Mouse (Mus musculus): Measurements from ENCODE around the gene H2-DMb2. TPM values are rescaled to one million over a fixed set of nuclear protein-coding genes. Genes with fewer than 3 reads are reported as not detected.

H2-DMb2 gene
- polyA plus RNA-seq, 1 experiment from 2014 or later, result 0.17 TPM

DNA sequence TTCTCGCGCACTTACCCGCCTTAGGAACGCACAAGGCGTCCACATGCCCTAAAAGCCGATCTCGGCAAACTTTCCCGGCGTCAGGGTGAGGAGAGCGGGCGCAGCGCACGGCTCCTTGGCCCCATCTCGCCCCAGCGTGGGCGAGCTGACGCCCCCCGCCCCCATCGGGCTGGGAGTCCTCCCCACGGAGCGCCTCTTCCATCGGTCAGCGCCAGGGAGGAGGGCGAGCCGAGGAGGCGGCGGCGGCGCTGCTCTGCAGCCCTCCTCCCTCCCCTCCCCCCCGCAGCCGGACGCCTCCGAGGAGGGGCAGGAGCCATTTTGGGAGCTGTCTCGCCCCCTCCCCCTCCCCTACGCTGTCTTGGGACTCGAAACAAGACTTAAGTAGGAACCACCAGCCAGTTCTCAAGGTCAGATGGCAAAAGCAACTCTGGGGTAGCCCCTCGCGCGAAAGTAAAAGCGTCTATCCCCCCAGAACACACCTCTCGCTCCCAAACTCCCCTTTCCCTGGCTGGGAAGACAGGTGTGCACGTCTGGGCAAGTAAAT is 22.9 kb upstream of the H2-DMb2 start:
- no peaks in the 10 kb centered on the region for H3K27me3 ChIP-seq (replicated peaks; ENCODE audit: low read depth, poor library complexity, severe bottlenecking)
- peaks cover 42% of the 10 kb centered on the region for H3K36me3 ChIP-seq (replicated peaks)
- H3K4me1 ChIP-seq, result peaks cover 29% of the 10 kb centered on the region
- WGBS, result under 1% methylated on average over 42 of the region's 42 CpGs
- no peaks in the 10 kb centered on the region for H3K9me3 ChIP-seq
- DNase-seq (ENCODE audit: low spot score), result peak; percentile 93
- peak overlapping the region; percentile 100 for H3K27ac ChIP-seq (replicated peaks)
- H3K4me3 ChIP-seq, result peak overlapping the region; percentile 99

DNA sequence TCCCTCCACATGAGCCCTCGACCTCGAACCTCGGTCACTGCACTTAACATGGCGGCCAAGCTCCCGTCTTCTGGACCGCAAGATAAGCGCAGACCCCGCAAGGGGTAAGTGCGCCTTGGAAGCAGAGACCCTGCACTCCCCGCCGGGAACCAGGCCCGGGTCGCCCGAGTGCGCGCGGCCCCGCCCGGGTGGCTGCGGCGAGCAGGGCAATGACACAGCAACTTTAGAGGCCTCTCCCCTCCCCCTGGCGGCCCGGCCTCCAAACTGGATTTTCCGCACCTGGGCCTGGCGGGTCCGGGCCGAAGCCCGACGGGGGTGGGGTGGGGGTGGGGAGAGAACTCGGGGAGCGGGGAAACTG is 22.3 kb upstream of the H2-DMb2 start:
- no peak for DNase-seq (ENCODE audit: low spot score)
- H3K4me3 ChIP-seq, result peak overlapping the region; percentile 99
- no peaks in the 10 kb centered on the region for H3K9me3 ChIP-seq
- peak overlapping the region; percentile 100 for H3K27ac ChIP-seq (replicated peaks)
- no peaks in the 10 kb centered on the region for H3K27me3 ChIP-seq (replicated peaks; ENCODE audit: low read depth, poor library complexity, severe bottlenecking)
- H3K4me1 ChIP-seq, result peaks cover 26% of the 10 kb centered on the region
- WGBS, result under 1% methylated on average over 31 of the region's 31 CpGs
- peaks cover 40% of the 10 kb centered on the region for H3K36me3 ChIP-seq (replicated peaks)

DNA sequence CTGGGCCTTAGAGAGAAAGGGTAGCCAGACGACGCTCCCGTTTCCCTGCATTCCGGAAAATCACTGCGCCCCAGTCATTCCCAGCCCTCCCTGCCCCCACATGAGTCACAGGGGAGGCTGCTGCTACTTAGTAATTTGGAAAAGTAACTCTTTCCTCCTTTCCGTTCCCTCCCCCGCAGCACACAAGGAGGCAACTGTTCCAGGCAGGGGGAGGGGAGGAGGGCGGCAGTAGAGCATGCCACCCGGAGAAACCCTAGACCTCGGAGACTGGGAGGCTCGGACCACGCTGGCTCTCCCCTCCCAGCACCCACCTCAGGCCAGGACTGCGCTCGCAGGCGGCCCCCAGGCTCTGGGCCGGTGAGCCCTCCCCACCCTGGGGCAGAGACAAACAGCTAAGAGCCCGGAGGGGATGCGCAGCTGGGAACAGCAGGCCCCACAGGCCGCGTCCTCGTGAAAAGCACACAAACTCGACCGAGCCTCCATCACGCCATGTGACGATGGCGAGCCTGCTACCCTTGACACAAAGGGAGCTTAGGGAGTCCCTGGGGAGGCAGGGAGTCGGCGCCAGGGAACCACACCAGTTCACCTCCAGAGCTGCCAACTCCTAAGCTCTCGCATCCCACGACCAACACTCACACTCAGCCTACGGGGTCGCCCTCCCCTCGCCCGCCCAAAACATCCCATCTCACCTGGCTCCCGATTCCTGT is 21.8 kb upstream of the H2-DMb2 start:
- peak; percentile 92 for DNase-seq (ENCODE audit: low spot score)
- Histone ChIP-seq H3K9me3 (no peaks in the 10 kb centered on the region), H3K36me3 (replicated peaks) (peaks cover 40% of the 10 kb centered on the region), H3K27me3 (replicated peaks; ENCODE audit: low read depth, poor library complexity, severe bottlenecking) (no peaks in the 10 kb centered on the region), H3K27ac (replicated peaks) (peak overlapping the region; percentile 100), H3K4me1 (peaks cover 24% of the 10 kb centered on the region), H3K4me3 (peak overlapping the region; percentile 99)
- under 1% methylated on average over 35 of the region's 35 CpGs for WGBS

DNA sequence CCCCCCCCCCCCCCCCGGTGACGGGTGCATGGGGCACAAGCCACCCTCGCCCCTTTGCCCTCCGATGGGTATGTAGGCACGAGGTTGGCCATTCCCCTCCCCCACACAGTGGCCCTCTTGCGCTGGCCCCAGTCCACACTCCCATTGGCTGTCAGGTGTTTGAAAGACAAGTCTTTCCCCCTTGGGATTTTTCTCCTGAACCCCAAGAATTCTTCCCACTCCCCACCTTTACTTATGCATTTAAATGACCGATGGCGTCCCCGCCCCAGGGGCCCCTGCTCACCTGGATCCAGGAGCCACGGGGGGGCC is 21.3 kb upstream of the H2-DMb2 start:
- H3K4me1 ChIP-seq, result peaks cover 24% of the 10 kb centered on the region
- no peaks in the 10 kb centered on the region for H3K27me3 ChIP-seq (replicated peaks; ENCODE audit: low read depth, poor library complexity, severe bottlenecking)
- peak overlapping the region; percentile 99 for H3K4me3 ChIP-seq
- peaks cover 39% of the 10 kb centered on the region for H3K36me3 ChIP-seq (replicated peaks)
- no peak for DNase-seq (ENCODE audit: low spot score)
- no peaks in the 10 kb centered on the region for H3K9me3 ChIP-seq
- peak overlapping the region; percentile 100 for H3K27ac ChIP-seq (replicated peaks)
- WGBS, result 2% methylated on average over 9 of the region's 10 CpGs

DNA sequence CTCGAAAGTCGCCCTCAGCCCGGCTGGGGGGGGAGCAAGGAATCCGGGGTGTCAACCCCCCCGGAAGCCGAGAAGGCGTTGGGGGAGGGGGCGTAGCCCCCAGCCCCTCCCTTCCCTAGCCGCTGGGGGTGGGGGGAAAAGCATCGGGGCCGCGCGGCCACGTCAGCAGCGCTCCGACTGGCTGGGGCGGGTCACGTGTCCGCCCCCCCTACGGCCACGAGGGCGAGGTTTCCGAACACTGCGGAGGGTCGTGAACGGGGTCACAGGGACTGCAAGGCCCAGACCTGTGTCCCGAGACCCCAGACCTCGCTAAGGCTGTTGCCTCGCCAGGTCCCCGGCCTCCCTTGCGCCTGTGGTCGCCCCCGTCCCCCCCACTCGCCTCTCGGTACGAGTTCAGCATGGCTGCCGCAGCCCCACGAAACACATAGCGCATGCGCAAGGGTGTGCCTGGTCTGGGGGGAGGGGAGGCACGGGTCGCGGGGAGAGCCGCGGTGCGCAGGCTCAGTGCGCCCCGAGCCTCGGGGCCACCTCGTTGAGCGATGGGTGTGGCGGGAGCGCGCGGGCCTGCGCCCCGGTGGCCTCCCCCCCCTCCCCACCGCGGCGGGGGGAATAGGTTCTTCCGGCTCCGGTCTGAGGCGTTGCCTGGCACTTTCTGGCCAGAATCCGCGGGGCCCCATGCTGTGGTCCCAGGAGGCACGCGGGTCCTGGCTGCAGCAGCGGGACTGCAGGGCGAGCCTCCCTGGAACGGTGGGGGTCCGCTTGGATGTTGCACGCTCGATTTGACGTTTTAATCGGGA is 20.7 kb upstream of the H2-DMb2 start, which contains the start of gene Brd2:
Gene Brd2 (minus strand): TSS at position 447 of the 797 bp plus-strand sequence.
- H3K9me3 ChIP-seq, result no peaks in the 10 kb centered on the region
- peaks cover 33% of the 10 kb centered on the region for H3K36me3 ChIP-seq (replicated peaks)
- peak within 1 kb of the TSS; percentile 99 for H3K4me3 ChIP-seq
- H3K27me3 ChIP-seq (replicated peaks; ENCODE audit: low read depth, poor library complexity, severe bottlenecking), result peaks cover 5% of the 10 kb centered on the region; the same call in 1 of the 2 replicates
- peaks cover 25% of the 10 kb centered on the region for H3K4me1 ChIP-seq
- DNase-seq (ENCODE audit: low spot score), result peak; percentile 98
- WGBS, result under 1% methylated on average over 74 of the region's 75 CpGs
- H3K27ac ChIP-seq (replicated peaks), result peak within 1 kb of the TSS; percentile 100

DNA sequence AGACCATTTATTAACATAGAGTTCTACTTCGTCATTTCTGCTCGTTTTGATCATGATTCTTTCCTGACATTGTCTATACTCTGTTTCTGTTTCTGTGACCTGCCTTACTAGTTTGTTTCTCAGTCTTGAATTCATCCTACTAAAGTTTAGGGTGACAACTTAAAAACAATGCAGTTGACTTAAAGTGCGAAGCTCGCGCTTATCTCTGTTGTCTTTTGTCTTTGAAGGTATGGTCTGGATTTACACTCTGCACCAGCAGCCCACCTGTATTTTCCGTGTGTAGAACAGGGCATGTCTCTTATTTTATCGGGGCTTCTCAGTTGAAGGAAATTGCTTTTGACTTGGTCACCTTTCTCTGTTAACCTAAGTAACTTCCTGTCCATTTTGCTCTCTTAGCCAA is 20.0 kb upstream of the H2-DMb2 start:
- WGBS, result 2% methylated on average over 7 of the region's 7 CpGs
- DNase-seq (ENCODE audit: low spot score), result no peak
- Histone ChIP-seq H3K9me3 (no peaks in the 10 kb centered on the region), H3K36me3 (replicated peaks) (peaks cover 26% of the 10 kb centered on the region), H3K4me3 (peak overlapping the region; percentile 99), H3K27ac (replicated peaks) (peak overlapping the region; percentile 100), H3K27me3 (replicated peaks; ENCODE audit: low read depth, poor library complexity, severe bottlenecking) (peaks cover 10% of the 10 kb centered on the region), H3K4me1 (peaks cover 33% of the 10 kb centered on the region)

DNA sequence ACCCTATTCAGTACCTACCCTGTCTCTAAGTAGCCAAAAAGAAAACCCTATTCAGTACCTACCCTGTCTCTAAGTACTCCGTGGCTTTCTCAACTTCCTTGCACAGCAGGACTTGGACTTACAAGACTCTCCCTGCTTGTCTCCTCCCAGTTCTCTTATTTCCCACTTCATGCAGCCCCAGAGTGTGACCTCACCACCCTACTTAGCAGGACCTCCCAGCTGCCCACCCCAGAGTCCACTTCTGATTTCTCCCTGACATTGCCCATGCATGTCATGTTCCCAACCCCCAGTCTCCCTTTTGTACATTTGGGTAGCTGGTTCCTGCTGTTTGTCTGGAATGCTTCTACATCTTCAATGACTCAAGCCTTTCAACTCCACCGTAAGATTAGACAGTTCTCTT is 19.6 kb upstream of the H2-DMb2 start:
- H3K27ac ChIP-seq (replicated peaks), result peak overlapping the region; percentile 100
- H3K9me3 ChIP-seq, result no peaks in the 10 kb centered on the region
- H3K27me3 ChIP-seq (replicated peaks; ENCODE audit: low read depth, poor library complexity, severe bottlenecking), result peaks cover 13% of the 10 kb centered on the region
- DNase-seq (ENCODE audit: low spot score), result peak; percentile 56
- H3K36me3 ChIP-seq (replicated peaks), result peaks cover 22% of the 10 kb centered on the region
- peaks cover 37% of the 10 kb centered on the region for H3K4me1 ChIP-seq
- H3K4me3 ChIP-seq, result peak overlapping the region; percentile 99
- WGBS, result 21% methylated on average over 2 of the region's 2 CpGs

DNA sequence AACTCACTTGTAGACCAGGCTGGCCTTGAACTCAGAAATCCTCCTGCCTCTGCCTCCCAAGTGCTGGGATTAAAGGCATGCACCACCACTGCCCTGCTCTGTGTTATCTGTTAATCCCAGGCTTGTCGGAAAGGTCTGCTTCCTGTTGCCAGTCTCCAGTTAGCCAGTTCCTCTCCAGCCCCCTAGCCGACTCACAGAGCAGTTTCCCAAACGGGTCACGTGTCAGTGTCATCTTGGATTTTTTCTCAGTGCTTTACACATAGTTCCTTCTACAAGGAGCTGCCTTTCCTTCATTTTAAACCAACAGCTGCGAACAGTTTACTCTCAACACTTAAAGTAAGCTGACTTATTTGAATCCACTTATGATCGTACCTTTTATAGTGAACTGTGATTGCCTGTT is 18.5 kb upstream of the H2-DMb2 start:
- peak overlapping the region; percentile 26; the same call in 1 of the 2 replicates for H3K4me3 ChIP-seq

DNA sequence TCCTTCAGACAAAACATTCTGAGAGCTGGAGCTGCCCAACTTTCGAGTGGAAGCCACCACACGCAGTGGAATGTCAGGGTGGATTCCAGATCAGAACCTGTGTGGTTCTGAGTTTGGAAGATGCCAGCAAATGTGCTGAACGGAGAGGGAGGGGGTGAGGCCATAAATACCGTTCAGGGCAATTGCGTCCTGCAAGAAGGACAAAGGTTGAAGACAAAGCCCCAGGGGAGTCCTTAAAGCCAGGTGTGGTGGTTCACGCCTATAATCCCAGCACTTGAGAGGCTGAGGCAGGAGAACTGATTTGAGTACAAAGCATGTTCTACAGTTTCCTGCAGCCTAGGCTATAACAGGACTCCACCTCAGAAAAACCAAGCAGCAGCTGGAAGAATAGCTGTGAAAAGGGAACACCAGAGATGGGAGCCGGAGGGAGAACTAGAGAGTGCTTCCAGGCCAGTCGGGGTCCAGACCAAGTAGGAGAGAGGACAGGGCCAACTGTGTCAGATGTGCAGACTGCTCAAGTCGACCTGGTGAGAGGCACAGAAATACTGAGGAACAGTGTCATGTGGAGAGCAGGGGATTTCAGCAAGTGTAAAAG is 16.2 kb upstream of the H2-DMb2 start:
- Histone ChIP-seq H3K4me1 (peaks cover 47% of the 10 kb centered on the region), H3K4me3 (no peak overlapping the region), H3K36me3 (replicated peaks) (peaks cover 13% of the 10 kb centered on the region; the same call in 1 of the 2 replicates), H3K27ac (replicated peaks) (no peak overlapping the region), H3K27me3 (replicated peaks; ENCODE audit: low read depth, poor library complexity, severe bottlenecking) (peaks cover 24% of the 10 kb centered on the region), H3K9me3 (no peaks in the 10 kb centered on the region)
- no peak for DNase-seq (ENCODE audit: low spot score)
- WGBS, result 62% methylated on average over 9 of the region's 9 CpGs

More for the DNA sequence above, 18.5 kb upstream of the H2-DMb2 start:
- Histone ChIP-seq H3K36me3 (replicated peaks) (peaks cover 13% of the 10 kb centered on the region; the same call in 1 of the 2 replicates), H3K27ac (replicated peaks) (no peak overlapping the region), H3K27me3 (replicated peaks; ENCODE audit: low read depth, poor library complexity, severe bottlenecking) (peaks cover 24% of the 10 kb centered on the region), H3K9me3 (no peaks in the 10 kb centered on the region), H3K4me1 (peaks cover 47% of the 10 kb centered on the region)
- WGBS, result 83% methylated on average over 6 of the region's 6 CpGs
- no peak for DNase-seq (ENCODE audit: low spot score)

DNA sequence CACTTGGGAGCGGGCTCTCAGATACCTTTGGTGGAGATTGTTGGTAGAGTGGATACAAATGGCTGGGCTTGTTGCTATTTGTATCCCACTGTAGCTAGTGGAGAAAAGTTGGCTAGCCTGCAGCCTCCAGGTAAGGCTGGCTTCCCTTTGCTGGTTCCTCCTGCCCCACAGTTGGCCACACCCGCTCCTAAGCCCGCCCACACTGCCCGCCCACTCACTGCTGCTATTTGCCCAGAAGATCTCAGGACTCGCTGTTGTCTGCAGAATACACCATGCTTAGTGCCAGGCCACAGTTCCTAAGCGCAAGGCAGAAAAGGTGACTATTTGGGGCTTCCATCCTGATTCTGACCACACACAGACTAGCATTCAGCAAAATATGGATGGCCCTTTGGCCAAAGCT is 15.6 kb upstream of the H2-DMb2 start:
- Histone ChIP-seq H3K4me1 (peaks cover 47% of the 10 kb centered on the region), H3K27ac (replicated peaks) (no peak overlapping the region), H3K4me3 (peak overlapping the region; percentile 31; the same call in 1 of the 2 replicates), H3K9me3 (no peaks in the 10 kb centered on the region), H3K36me3 (replicated peaks) (peaks cover 13% of the 10 kb centered on the region; the same call in 1 of the 2 replicates), H3K27me3 (replicated peaks; ENCODE audit: low read depth, poor library complexity, severe bottlenecking) (peaks cover 24% of the 10 kb centered on the region)
- DNase-seq (ENCODE audit: low spot score), result peak; percentile 49
- 19% methylated on average over 6 of the region's 6 CpGs for WGBS

DNA sequence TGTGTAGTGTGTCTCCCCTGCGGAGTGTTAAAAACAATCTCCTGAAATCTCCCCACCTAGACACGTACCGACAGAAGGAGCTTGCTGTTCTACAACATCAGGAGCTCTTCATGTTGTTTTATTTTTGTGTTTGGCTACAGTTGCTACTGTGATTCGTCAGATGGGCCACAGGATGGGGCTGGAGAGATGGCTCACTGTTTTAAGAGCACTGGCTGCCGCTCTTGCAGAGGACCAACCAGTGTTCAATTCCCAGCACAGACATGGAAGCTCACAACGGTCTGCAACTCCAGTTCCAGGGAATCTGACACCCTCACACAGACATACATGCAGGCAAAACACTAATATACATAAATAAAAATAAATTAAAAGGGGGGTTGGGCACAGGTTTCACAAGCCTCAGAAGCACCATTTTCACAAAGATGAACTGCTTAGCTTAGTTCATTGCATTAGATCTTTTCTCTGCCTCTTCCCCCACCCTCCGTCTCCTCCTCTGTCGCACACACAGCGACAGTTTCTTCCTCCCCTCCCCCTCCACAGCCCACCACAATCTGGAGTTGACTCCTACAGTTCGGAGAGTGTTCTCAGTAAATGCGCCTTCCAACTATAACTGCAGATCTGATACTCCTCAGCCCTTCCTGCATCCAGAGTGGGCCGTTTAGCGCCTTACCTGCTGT is 14.7 kb upstream of the H2-DMb2 start:
- peak; percentile 17 for DNase-seq (ENCODE audit: low spot score)

More for the DNA sequence above, 14.7 kb upstream of the H2-DMb2 start:
- Histone ChIP-seq H3K27me3 (replicated peaks; ENCODE audit: low read depth, poor library complexity, severe bottlenecking) (peaks cover 24% of the 10 kb centered on the region), H3K4me1 (peaks cover 43% of the 10 kb centered on the region), H3K36me3 (replicated peaks) (peaks cover 13% of the 10 kb centered on the region; the same call in 1 of the 2 replicates), H3K4me3 (peak overlapping the region; percentile 35), H3K27ac (replicated peaks) (0 out of 2 replicates have a peak overlapping the region, but pooled peaks have one; percentile 6), H3K9me3 (no peaks in the 10 kb centered on the region)
- WGBS, result 21% methylated on average over 13 of the region's 13 CpGs
